Mouse (Mus musculus) T-helper 2 cell (primary cell): ENCODE measurements around the gene Zbtb7b.

Experiments used
- in situ Hi-C: fragments of 300-600 bp; cut with MboI, MseI; formaldehyde crosslinking; loops from one replicate; pipeline ENCODE4 v1.15.1; 2025; ENCODE audit warnings: high pct_unique_total_duplicates

The Zbtb7b gene

GRCm38 (mm10) chr3:89365486-89366414, 28.8 kb downstream of the Zbtb7b start:
- in situ Hi-C loops, result no loop called here

GRCm38 (mm10) chr3:89365153-89365485, 29.5 kb downstream of the Zbtb7b start, which contains the start of gene Dcst1:
Dcst1 (minus strand) TSS chr3:89365253.
- in situ Hi-C loops, result no loop called here

GRCm38 (mm10) chr3:89364631-89365030, 29.9 kb downstream of the Zbtb7b start:
- in situ Hi-C loops, result no loop called here

GRCm38 (mm10) chr3:89361675-89362074, 32.9 kb downstream of the Zbtb7b start, which contains the start of gene Dcst2:
Dcst2 (plus strand) TSS chr3:89361975.
- in situ Hi-C loops, result no loop called here

GRCm38 (mm10) chr3:89360237-89360636, 34.3 kb downstream of the Zbtb7b start:
- in situ Hi-C loops, result no loop called here

GRCm38 (mm10) chr3:89359630-89360029, 34.9 kb downstream of the Zbtb7b start:
- in situ Hi-C loops, result loop anchor here (10.0 kb wide), 1 partner anchor 1145 kb away; the partner anchor contains the start of gene Chtop

GRCm38 (mm10) chr3:89356029-89356428, 38.5 kb downstream of the Zbtb7b start:
- in situ Hi-C loops, result loop anchor here (10.0 kb wide), 1 partner anchor 1149 kb away; the partner anchor contains the start of gene Chtop

GRCm38 (mm10) chr3:89355512-89355902, 39.1 kb downstream of the Zbtb7b start:
- in situ Hi-C loops, result loop anchor here (10.0 kb wide), 1 partner anchor 1149 kb away; the partner anchor contains the start of gene Chtop

GRCm38 (mm10) chr3:89354816-89355511, 39.6 kb downstream of the Zbtb7b start:
- in situ Hi-C loops, result loop anchor here (10.0 kb wide), 1 partner anchor 1150 kb away; the partner anchor contains the start of gene Chtop

- in situ Hi-C loops, result loop anchor here (10.0 kb wide), 1 partner anchor 1154 kb away; the partner anchor contains the start of gene Chtop
Measured at GRCm38 (mm10) chr3:89351271-89351670, 43.3 kb downstream of the Zbtb7b start.

- in situ Hi-C loops, result loop anchor here (10.0 kb wide), 1 partner anchor 1155 kb away; the partner anchor contains the start of gene Chtop
Measured at GRCm38 (mm10) chr3:89349869-89350501, 44.6 kb downstream of the Zbtb7b start, which contains the start of gene Adam15. Adam15 (minus strand) TSS chr3:89349996.

- in situ Hi-C loops, result no loop called here
Measured at GRCm38 (mm10) chr3:89348911-89349868, 45.4 kb downstream of the Zbtb7b start.

- in situ Hi-C loops, result no loop called here
Measured at GRCm38 (mm10) chr3:89347916-89348315, 46.7 kb downstream of the Zbtb7b start.

GRCm38 (mm10) chr3:89346815-89347540, 47.6 kb downstream of the Zbtb7b start:
- in situ Hi-C loops, result no loop called here

- in situ Hi-C loops, result no loop called here
Measured at GRCm38 (mm10) chr3:89343279-89343678, 51.3 kb downstream of the Zbtb7b start.

GRCm38 (mm10) chr3:89341794-89342193, 52.8 kb downstream of the Zbtb7b start:
- in situ Hi-C loops, result no loop called here

- in situ Hi-C loops, result no loop called here
Measured at GRCm38 (mm10) chr3:89340465-89340864, 54.1 kb downstream of the Zbtb7b start.

GRCm38 (mm10) chr3:89339416-89339815, 55.2 kb downstream of the Zbtb7b start:
- in situ Hi-C loops, result no loop called here

- in situ Hi-C loops, result no loop called here
Measured at GRCm38 (mm10) chr3:89337721-89338578, 56.6 kb downstream of the Zbtb7b start, which contains the start of gene Efna4. Efna4 (minus strand) TSS chr3:89338028.
